Mouse (Mus musculus): ENCODE results near the gene Pcdh20. TPM values are rescaled to one million over a fixed set of nuclear protein-coding genes. Genes with fewer than 3 reads are reported as not detected.

Pcdh20 gene
- polyA plus RNA-seq, 1 experiment from 2014 or later, result 2.0 TPM

- no peaks in the 10 kb centered on the region for H3K4me1 ChIP-seq (replicated peaks; ENCODE audit: control insufficient read depth, insufficient read depth, low read length)
- no peak for ATAC-seq (replicated peaks; ENCODE audit: low FRiP score, low TSS enrichment, low read depth)
- H3K9me3 ChIP-seq (ENCODE audit: control insufficient read depth, low read length), result no peaks in the 10 kb centered on the region
- DNase-seq (ENCODE audit: low spot score), result no peak
- no peak overlapping the region for H3K4me2 ChIP-seq (ENCODE audit: low read length)
- no peak overlapping the region for H3K9ac ChIP-seq (ENCODE audit: low read length)
- no peaks in the 10 kb centered on the region for H3K27me3 ChIP-seq (replicated peaks; ENCODE audit: control insufficient read depth, insufficient read depth, low read length)
- no peak overlapping the region for H3K27ac ChIP-seq (ENCODE audit: low read depth)
- H3K4me3 ChIP-seq (ENCODE audit: low read depth, low read length), result no peak overlapping the region
- H3K36me3 ChIP-seq (ENCODE audit: control insufficient read depth, insufficient read depth, low read length), result no peaks in the 10 kb centered on the region
- 80% methylated on average over 3 of the region's 3 CpGs for WGBS
These were observed 10.5 kb downstream of the Pcdh20 start for GRCm38 (mm10) chr14:88460705-88461104.

- no peak overlapping the region for H3K4me2 ChIP-seq (ENCODE audit: low read length)
- whole genome bisulfite sequencing, result 76% methylated on average over 5 of the region's 5 CpGs
These were observed 27.9 kb downstream of the Pcdh20 start for GRCm38 (mm10) chr14:88443304-88443703.

GRCm38 (mm10) chr14:88429393-88429792 is 41.8 kb downstream of the Pcdh20 start:
- H3K4me2 ChIP-seq (ENCODE audit: low read length), result no peak overlapping the region
- no peak overlapping the region for H3K4me3 ChIP-seq (ENCODE audit: low read depth, low read length)
- no peaks in the 10 kb centered on the region for H3K36me3 ChIP-seq (ENCODE audit: control insufficient read depth, insufficient read depth, low read length)
- ATAC-seq (replicated peaks; ENCODE audit: low FRiP score, low TSS enrichment, low read depth), result no peak
- H3K9ac ChIP-seq (ENCODE audit: low read length), result no peak overlapping the region
- H3K9me3 ChIP-seq (ENCODE audit: control insufficient read depth, low read length), result no peaks in the 10 kb centered on the region
- H3K27me3 ChIP-seq (replicated peaks; ENCODE audit: control insufficient read depth, insufficient read depth, low read length), result no peaks in the 10 kb centered on the region
- no peaks in the 10 kb centered on the region for H3K4me1 ChIP-seq (replicated peaks; ENCODE audit: control insufficient read depth, insufficient read depth, low read length)
- no peak for DNase-seq (ENCODE audit: low spot score)
- no peak overlapping the region for H3K27ac ChIP-seq (ENCODE audit: low read depth)
- 86% methylated on average over 7 of the region's 7 CpGs for WGBS

More at GRCm38 (mm10) chr14:88443304-88443703, 27.9 kb downstream of the Pcdh20 start:
- H3K9me3 ChIP-seq (ENCODE audit: control insufficient read depth, low read length), result no peaks in the 10 kb centered on the region
- DNase-seq (ENCODE audit: low spot score) (no peak), ATAC-seq (replicated peaks; ENCODE audit: low FRiP score, low TSS enrichment, low read depth) (no peak)
- no peaks in the 10 kb centered on the region for H3K27me3 ChIP-seq (replicated peaks; ENCODE audit: control insufficient read depth, insufficient read depth, low read length)
- no peak overlapping the region for H3K27ac ChIP-seq (ENCODE audit: low read depth)
- no peaks in the 10 kb centered on the region for H3K36me3 ChIP-seq (ENCODE audit: control insufficient read depth, insufficient read depth, low read length)
- H3K4me1 ChIP-seq (replicated peaks; ENCODE audit: control insufficient read depth, insufficient read depth, low read length), result no peaks in the 10 kb centered on the region
- no peak overlapping the region for H3K4me3 ChIP-seq (ENCODE audit: low read depth, low read length)
- H3K9ac ChIP-seq (ENCODE audit: low read length), result no peak overlapping the region

- Histone ChIP-seq H3K4me2 (ENCODE audit: low read length) (no peak overlapping the region), H3K9me3 (ENCODE audit: control insufficient read depth, low read length) (no peaks in the 10 kb centered on the region), H3K4me1 (replicated peaks; ENCODE audit: control insufficient read depth, insufficient read depth, low read length) (no peaks in the 10 kb centered on the region), H3K27ac (ENCODE audit: low read depth) (no peak overlapping the region), H3K9ac (ENCODE audit: low read length) (no peak overlapping the region), H3K27me3 (replicated peaks; ENCODE audit: control insufficient read depth, insufficient read depth, low read length) (no peaks in the 10 kb centered on the region), H3K36me3 (ENCODE audit: control insufficient read depth, insufficient read depth, low read length) (no peaks in the 10 kb centered on the region), H3K4me3 (ENCODE audit: low read depth, low read length) (no peak overlapping the region)
- no peak for DNase-seq (ENCODE audit: low spot score)
- 91% methylated on average over 1 of the region's 1 CpGs for WGBS
- no peak for ATAC-seq (replicated peaks; ENCODE audit: low FRiP score, low TSS enrichment, low read depth)
These were observed 43.8 kb downstream of the Pcdh20 start for GRCm38 (mm10) chr14:88427370-88427769.
